Mouse (Mus musculus) cerebellum, adult (tissue): ENCODE results near the gene Prmt6.

Experiments used
- ATAC-seq: cut with Nextera tagmentation; 2 replicates; pipeline ENCODE4 v1.9.2; 2017; ENCODE audit warnings: mild to moderate bottlenecking, moderate library complexity, mixed read lengths; ENCODE audit not compliant: insufficient number of reproducible peaks, low FRiP score, low TSS enrichment

The Prmt6 gene

GRCm38 (mm10) chr3:110250839-110251700 lies at the start of gene Prmt6:
Prmt6 (minus strand) TSS chr3:110250998.
- ATAC-seq = peak; percentile 95

- ATAC-seq = no peak
Observed at GRCm38 (mm10) chr3:110290485-110291045, 39.8 kb upstream of the Prmt6 start.

- ATAC-seq = no peak
Observed at GRCm38 (mm10) chr3:110282651-110283050, 31.9 kb upstream of the Prmt6 start.

- no peak for ATAC-seq
Observed at GRCm38 (mm10) chr3:110267790-110268189, 17.0 kb upstream of the Prmt6 start.

- no peak for ATAC-seq
Observed at GRCm38 (mm10) chr3:110253105-110253504, 2.3 kb upstream of the Prmt6 start.

- ATAC-seq = peak; percentile 75
Observed at GRCm38 (mm10) chr3:110249891-110250838, 633 bp downstream of the Prmt6 start.

GRCm38 (mm10) chr3:110236819-110237463 lies 13.9 kb downstream of the Prmt6 start:
- no peak for ATAC-seq
